Mouse (Mus musculus) induced T-regulatory cell, adult 2 months (primary cell): ENCODE results near the gene Maob.

ENCODE experiments used
- DNase-seq: peaks from one replicate; pipeline ENCODE4 v3.0.0-alpha.2; 2012; ENCODE audit warnings: low read depth

Maob gene

DNA sequence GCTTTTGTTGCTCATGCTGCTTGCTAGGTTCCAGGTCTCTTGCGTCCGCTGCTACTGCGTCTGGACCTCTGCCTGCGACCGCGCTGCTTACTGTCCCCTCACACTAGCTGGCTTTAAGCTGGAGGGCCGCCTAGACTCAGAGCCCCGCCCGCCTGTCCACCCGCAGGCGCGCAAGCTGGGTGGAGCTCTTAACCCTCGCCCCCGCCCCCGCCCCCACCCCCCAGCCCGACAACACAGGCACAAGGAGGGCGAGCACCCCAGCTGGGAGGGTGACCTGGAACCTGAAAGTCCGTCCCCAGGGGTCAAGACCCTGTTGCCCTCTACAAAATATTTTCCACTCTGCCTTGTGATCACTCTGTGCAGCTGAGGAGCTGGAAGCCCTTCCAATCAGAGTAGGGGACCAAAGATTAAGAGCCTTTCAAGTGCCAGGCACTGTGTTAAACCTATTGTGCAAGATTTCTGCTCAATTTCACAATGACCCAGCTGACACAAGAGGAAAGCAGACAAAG is at the start of gene Maob:
TSS of gene Maob (minus strand) at position 106 of the 509 bp plus-strand sequence.
- no peak for DNase-seq

DNA sequence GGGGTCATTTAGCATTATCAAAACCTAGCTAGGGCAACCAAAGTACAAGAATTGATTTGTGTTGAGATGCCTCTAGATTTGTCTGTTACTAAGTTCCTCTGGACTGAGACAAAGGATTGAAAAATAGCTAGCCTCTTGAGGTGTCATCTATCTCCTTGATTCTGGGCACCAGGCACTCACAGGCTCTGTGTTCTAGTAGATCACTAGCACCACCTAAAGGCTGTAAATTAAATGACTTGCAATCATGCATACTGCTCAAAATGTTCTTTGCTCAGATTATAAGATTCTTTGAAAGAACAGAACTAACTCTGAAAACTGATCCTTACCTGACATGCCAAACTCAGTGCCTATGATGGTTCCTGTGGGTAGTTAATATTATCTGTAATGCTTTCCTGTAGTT is 43.1 kb upstream of the Maob start:
- no peak for DNase-seq

DNA sequence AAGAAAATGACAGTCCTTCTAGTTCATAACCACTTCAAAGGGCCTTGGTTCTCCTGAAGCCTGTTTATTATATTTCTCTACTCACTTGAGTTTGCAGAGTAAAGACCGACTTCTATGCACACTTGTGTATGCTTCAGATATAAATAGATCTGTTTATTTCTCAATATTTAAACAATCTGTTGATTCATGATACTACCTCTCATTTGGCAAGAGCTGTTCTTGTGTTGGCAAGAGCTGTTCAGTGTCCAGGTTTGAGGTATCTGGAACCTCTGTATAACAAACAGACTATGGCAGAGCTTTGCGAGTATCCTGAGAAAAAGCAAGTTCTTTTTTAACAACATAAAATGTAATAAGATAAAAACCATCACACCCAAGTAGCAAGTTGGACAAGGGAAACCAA is 28.9 kb upstream of the Maob start:
- DNase-seq, result no peak

DNA sequence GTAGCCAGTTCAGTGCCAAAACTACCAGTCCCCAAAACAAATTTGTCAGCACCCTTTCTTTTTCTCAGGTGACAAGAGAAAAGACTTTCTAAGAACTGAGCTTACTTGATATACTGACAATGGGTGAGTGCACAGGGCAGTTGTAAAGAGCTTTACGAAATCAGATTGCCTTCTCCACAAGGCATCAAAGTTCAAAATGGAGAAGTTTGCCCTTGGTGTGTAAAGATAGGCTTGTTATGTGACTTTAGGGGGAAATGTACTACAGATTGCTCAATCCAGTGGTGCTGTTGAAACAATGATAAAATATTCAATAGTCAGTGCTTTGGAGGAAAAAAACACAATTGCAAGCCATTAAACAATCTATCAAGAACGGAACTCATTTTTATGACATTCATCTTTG is 24.3 kb upstream of the Maob start:
- DNase-seq, result no peak

DNA sequence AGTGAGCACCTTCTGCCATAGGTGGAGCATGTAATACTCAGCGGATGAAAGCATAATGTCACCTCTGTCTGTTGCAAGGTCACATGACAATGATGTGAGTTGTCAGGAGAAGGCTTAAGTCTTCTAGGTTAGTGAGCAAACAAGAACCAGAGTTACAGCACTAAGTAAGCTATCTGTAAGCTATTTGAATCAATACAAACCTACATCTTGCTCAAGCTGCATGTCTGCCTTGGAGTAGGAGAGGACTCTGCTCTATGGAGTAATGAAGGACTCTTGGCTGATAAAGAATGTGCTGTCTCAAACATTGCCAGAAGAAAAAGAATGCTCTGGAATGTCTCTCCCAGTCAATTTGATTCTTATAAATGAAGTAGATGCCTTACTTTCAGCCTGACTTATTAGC is 20.1 kb upstream of the Maob start:
- no peak for DNase-seq

DNA sequence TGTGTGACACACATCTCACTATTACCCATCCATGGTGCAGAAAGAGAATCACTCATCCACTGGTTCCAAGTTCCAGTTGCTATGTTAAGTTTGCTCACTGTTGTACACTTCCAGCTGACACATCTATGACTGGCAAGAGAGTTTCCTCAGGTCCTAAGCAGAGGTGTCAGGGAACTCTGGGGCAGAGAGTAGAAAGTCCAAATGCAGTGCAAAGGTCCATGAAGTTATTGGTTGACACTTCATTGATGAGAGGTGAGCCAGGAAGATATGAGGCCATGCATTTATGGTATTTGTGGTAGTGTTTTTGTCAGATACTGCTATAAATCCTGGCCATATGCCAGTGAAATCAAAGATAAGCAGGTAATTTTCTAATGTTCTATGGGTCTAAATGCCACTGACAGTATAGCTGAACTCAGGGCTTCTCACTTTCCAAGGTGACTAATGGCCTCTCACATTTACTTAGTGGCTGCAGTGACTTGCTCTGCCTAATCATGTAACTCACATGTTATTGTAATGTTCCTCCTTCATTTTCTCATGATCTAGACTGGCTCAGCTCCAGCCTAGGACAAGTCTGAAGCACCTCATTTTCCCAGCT is 19.4 kb upstream of the Maob start:
- DNase-seq, result no peak

DNA sequence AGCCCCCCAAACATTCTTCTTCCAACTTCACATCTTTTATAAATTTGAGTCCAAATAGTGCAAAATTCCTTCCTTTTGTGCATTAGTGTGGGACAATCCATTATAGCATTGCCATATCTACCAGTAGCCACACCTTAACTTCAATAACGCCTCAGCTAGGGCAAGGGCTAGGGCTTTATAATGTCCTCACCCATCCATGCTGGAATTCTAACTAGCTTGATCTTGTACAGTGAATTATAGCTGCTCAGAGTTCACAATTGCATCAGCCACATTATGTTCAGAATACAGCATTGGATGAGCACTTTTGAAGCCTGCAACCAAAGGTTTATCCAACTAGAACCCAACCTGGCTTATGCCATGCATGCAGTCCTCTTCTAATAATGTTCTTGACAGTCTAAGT is 8.9 kb upstream of the Maob start:
- no peak for DNase-seq

DNA sequence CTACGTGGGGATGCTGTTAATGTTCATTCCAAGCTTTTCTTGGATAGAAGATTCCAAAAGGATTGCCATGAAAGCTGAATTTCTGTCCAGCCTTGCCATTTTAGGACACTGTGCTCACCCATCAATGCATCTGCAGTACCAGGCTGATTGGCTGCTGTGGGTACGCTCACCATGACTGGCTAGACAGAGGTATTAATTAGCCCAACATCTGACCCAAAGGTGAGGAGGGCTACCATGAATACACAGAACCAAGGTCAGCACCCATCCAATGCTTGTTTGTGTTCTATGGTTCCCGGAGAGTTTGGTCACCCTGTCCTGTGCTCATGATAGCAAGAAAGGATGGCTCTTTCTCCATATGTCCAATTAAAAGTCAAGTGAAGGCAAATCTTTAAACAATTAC is 1.2 kb downstream of the Maob start:
- DNase-seq, result no peak

DNA sequence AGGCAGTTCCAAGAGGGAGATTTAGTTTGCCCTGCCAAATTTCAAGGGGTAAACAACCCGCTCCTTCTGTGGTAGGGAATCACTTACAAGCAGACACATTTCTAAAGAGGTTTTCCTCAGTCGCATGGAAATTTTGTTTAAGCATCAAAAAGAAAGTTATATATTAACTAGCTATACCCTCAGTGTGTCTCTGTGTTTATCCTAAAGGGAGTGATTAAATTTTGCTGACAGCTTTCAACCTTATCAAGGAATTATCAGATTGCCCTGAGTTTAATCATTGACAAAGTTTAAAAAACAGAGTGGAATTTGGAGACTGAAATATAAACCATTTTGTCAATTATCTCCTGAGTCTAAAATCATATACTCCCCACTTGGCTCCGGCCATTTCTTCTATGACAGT is 5.1 kb downstream of the Maob start:
- no peak for DNase-seq

DNA sequence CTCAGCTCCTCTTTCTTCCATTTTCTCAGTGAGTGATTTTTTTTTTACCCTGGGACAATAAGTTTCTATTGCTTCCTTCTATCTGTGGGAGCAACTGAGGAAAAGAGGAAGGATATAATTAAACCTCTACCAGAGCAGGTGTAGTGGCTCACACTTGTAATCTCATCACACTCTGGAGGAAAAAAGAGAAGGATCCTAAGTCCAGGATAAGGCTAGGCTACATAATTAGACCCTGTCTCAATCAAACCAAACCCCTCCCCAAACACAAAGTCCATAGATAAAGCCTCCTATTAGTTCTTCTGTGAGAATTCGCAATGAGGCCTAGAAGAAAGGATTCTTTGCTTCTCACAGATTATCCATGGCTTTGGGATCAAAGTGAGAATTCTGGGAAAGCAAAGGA is 49.7 kb downstream of the Maob start:
- no peak for DNase-seq

DNA sequence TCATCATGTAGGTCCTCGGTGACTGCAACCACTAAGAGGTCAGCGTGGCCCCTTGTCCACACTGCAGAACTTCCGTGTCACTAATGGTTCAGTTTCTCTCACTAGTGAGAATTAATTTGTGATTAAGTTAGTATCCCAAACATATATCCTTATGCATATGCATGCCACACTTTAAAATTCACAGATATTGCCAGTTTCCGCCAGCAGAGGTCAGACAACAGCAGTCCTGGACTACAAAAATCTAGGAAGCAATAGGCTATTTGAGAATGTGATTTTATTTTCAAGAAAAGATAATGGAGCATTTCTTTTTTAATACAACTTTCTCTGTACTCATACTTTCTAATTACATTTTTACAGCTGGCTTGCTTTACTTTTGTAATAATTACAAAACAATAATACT is 51.0 kb downstream of the Maob start:
- DNase-seq, result no peak

DNA sequence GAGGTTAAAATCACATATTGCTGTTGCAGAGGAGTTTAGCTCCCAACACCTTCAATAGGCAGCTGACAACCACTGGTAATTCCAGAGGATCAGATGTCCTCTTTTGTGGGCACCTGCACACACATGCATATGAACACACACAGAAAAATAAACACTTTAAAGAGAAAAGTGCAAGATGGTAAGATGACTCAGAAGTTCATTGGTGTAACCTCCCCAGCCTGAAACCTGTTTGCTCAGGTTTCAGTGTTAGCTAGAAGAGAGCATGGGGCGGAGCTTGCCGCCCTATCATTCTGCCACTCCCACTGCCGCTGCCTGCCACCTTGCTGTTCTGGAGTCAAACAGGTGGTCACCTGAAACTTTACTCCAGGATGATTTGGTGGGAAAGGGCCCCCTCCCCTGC is 55.7 kb downstream of the Maob start:
- no peak for DNase-seq

DNA sequence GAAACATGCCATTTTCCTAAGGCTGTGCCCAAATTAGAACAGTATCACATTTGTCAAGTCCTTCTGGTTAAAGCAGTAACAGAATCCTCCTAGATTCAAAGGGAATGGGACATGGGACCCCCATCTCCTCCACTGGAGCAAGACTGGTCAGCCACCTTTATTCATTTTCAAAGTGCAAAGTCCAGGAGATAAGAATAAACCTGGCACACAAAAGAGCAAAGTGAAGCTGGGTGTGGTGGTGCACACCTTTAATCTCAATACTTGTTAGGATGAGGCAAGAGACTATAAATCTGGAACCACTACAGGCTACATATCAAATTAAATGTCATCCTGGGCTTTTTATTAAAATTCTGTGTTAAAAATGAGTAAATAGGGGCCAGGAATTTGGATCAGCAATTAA is 62.4 kb downstream of the Maob start:
- DNase-seq, result no peak

DNA sequence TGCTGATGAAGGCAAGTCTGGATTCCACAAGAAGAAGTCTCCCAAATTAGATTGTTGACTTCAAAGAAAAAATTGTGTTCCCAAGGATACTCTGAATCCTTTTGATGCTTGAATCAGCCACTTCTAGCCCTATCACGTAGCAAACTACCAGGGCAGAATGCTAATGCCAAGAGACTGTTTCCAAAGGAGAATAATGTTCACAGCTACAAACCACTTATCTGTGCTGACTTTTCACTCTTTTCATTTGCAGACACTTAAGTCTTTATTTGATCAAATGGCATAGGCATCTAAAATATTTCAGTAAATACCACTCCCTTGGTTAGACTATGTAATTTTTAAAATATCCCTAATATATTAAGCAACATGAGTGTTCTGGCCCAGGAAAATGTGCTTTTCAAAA is 68.2 kb downstream of the Maob start:
- DNase-seq, result no peak

DNA sequence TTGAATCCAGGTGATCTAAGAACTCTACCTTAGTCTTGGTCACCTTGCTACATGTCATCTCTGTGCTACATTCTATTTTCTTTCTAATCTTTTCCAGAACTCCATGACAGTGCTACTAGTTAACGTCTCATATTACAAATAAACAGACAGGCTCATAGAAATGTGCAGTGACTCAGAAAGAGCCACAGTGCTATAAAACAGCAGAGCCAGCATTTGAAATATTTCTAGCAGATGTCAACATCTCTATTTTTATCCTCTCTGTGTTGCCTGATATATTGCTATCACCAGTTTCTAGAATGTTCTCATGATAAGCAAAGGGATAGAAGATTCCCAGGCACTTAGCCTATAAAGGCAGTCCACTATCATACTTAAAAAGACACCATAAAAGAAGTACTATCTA is 103.1 kb downstream of the Maob start:
- no peak for DNase-seq

DNA sequence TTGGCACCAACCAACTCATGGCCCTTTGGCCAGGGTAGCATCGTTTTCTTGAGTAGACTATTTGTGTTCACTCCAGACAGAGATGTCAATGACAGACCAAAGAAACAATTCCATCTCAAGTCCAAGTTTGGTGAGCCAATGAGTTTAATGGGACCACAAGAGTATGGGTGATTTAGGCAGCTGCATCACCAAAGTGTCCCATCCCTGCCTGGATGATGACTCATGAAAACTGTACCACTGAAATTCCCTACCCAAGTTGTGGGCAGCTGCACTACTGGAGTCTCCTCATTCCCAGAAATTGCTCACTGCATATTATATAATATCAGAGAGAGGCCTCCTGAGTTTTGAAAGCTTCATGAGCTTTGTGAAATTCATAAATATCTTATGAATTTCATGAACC is 111.1 kb downstream of the Maob start:
- no peak for DNase-seq
